Mouse (Mus musculus): ENCODE measurements at regions not wholly inside any gene's neighbourhood (a gene's known extent, or its start where the extent isn't known, plus 50 kb on each side); places are given as distances from the start of the nearest gene placed in this dataset.

- no peak overlapping the region for H3K27ac ChIP-seq (ENCODE audit: low read length)
- no peaks in the 10 kb centered on the region for H3K27me3 ChIP-seq (ENCODE audit: control insufficient read depth, insufficient read depth, low read length)
- H3K4me1 ChIP-seq (ENCODE audit: control insufficient read depth, insufficient read depth, low read length), result no peaks in the 10 kb centered on the region
- no peaks in the 10 kb centered on the region for H3K36me3 ChIP-seq (ENCODE audit: control insufficient read depth, insufficient read depth)
- H3K4me3 ChIP-seq (ENCODE audit: low read length), result no peak overlapping the region
- no peak for ATAC-seq (replicated peaks; ENCODE audit: extremely low read depth, insufficient read depth, low FRiP score)
- WGBS, result 72% methylated on average over 5 of the region's 5 CpGs
- no peaks in the 10 kb centered on the region for H3K9me3 ChIP-seq (replicated peaks; ENCODE audit: control insufficient read depth, low read length)
- H3K9ac ChIP-seq (ENCODE audit: low read length), result no peak overlapping the region
- no peak overlapping the region for H3K4me2 ChIP-seq (ENCODE audit: low read depth, low read length)
Observed at GRCm38 (mm10) chr17:44398231-44398630, 209.8 kb downstream of the Clic5 start.

GRCm38 (mm10) chr17:44404923-44405322 lies 216.5 kb downstream of the Clic5 start:
- ATAC-seq (replicated peaks; ENCODE audit: extremely low read depth, insufficient read depth, low FRiP score), result no peak
- Histone ChIP-seq H3K9ac (ENCODE audit: low read length) (no peak overlapping the region), H3K36me3 (ENCODE audit: control insufficient read depth, insufficient read depth) (no peaks in the 10 kb centered on the region), H3K4me2 (ENCODE audit: low read depth, low read length) (no peak overlapping the region), H3K4me3 (ENCODE audit: low read length) (no peak overlapping the region), H3K9me3 (replicated peaks; ENCODE audit: control insufficient read depth, low read length) (no peaks in the 10 kb centered on the region), H3K4me1 (ENCODE audit: control insufficient read depth, insufficient read depth, low read length) (no peaks in the 10 kb centered on the region), H3K27ac (ENCODE audit: low read length) (no peak overlapping the region), H3K27me3 (ENCODE audit: control insufficient read depth, insufficient read depth, low read length) (no peaks in the 10 kb centered on the region)
- WGBS, result 83% methylated on average over 6 of the region's 6 CpGs

GRCm38 (mm10) chr17:44410961-44411360 lies 222.6 kb downstream of the Clic5 start:
- Histone ChIP-seq H3K4me2 (ENCODE audit: low read depth, low read length) (no peak overlapping the region), H3K36me3 (ENCODE audit: control insufficient read depth, insufficient read depth) (no peaks in the 10 kb centered on the region), H3K4me1 (ENCODE audit: control insufficient read depth, insufficient read depth, low read length) (no peaks in the 10 kb centered on the region), H3K4me3 (ENCODE audit: low read length) (no peak overlapping the region), H3K27me3 (ENCODE audit: control insufficient read depth, insufficient read depth, low read length) (no peaks in the 10 kb centered on the region), H3K27ac (ENCODE audit: low read length) (no peak overlapping the region), H3K9me3 (replicated peaks; ENCODE audit: control insufficient read depth, low read length) (peaks cover 3% of the 10 kb centered on the region; the same call in 1 of the 2 replicates), H3K9ac (ENCODE audit: low read length) (no peak overlapping the region)
- WGBS, result 76% methylated on average over 2 of the region's 2 CpGs
- no peak for ATAC-seq (replicated peaks; ENCODE audit: extremely low read depth, insufficient read depth, low FRiP score)

GRCm38 (mm10) chr17:44418676-44419404 lies 230.5 kb downstream of the Clic5 start:
- H3K9ac ChIP-seq (ENCODE audit: low read length), result no peak overlapping the region
- H3K4me3 ChIP-seq (ENCODE audit: low read length), result no peak overlapping the region
- no peak overlapping the region for H3K27ac ChIP-seq (ENCODE audit: low read length)
- no peaks in the 10 kb centered on the region for H3K36me3 ChIP-seq (ENCODE audit: control insufficient read depth, insufficient read depth)
- ATAC-seq (replicated peaks; ENCODE audit: extremely low read depth, insufficient read depth, low FRiP score), result no peak
- 57% methylated on average over 11 of the region's 11 CpGs for WGBS
- H3K4me2 ChIP-seq (ENCODE audit: low read depth, low read length), result no peak overlapping the region
- H3K9me3 ChIP-seq (replicated peaks; ENCODE audit: control insufficient read depth, low read length), result peaks cover 6% of the 10 kb centered on the region; the same call in 1 of the 2 replicates
- H3K27me3 ChIP-seq (ENCODE audit: control insufficient read depth, insufficient read depth, low read length), result no peaks in the 10 kb centered on the region
- H3K4me1 ChIP-seq (ENCODE audit: control insufficient read depth, insufficient read depth, low read length), result 0 out of 2 replicates have a peak, but pooled peaks cover 5% of the 10 kb centered on the region

- Histone ChIP-seq H3K9ac (ENCODE audit: low read length) (no peak overlapping the region), H3K27me3 (ENCODE audit: control insufficient read depth, insufficient read depth, low read length) (no peaks in the 10 kb centered on the region), H3K36me3 (ENCODE audit: control insufficient read depth, insufficient read depth) (no peaks in the 10 kb centered on the region), H3K4me2 (ENCODE audit: low read depth, low read length) (no peak overlapping the region), H3K9me3 (replicated peaks; ENCODE audit: control insufficient read depth, low read length) (peaks cover 6% of the 10 kb centered on the region; the same call in 1 of the 2 replicates), H3K4me3 (ENCODE audit: low read length) (no peak overlapping the region), H3K27ac (ENCODE audit: low read length) (no peak overlapping the region), H3K4me1 (ENCODE audit: control insufficient read depth, insufficient read depth, low read length) (0 out of 2 replicates have a peak, but pooled peaks cover 5% of the 10 kb centered on the region)
- WGBS, result 88% methylated on average over 7 of the region's 7 CpGs
- no peak for ATAC-seq (replicated peaks; ENCODE audit: extremely low read depth, insufficient read depth, low FRiP score)
Observed at GRCm38 (mm10) chr17:44419405-44419729, 231.0 kb downstream of the Clic5 start.

- Histone ChIP-seq H3K4me1 (ENCODE audit: control insufficient read depth, insufficient read depth, low read length) (0 out of 2 replicates have a peak, but pooled peaks cover 5% of the 10 kb centered on the region), H3K4me3 (ENCODE audit: low read length) (no peak overlapping the region), H3K27me3 (ENCODE audit: control insufficient read depth, insufficient read depth, low read length) (no peaks in the 10 kb centered on the region), H3K4me2 (ENCODE audit: low read depth, low read length) (no peak overlapping the region), H3K9ac (ENCODE audit: low read length) (no peak overlapping the region), H3K36me3 (ENCODE audit: control insufficient read depth, insufficient read depth) (no peaks in the 10 kb centered on the region), H3K27ac (ENCODE audit: low read length) (no peak overlapping the region), H3K9me3 (replicated peaks; ENCODE audit: control insufficient read depth, low read length) (peaks cover 6% of the 10 kb centered on the region; the same call in 1 of the 2 replicates)
- no peak for ATAC-seq (replicated peaks; ENCODE audit: extremely low read depth, insufficient read depth, low FRiP score)
- 76% methylated on average over 9 of the region's 9 CpGs for WGBS
Observed at GRCm38 (mm10) chr17:44420098-44421070, 232.0 kb downstream of the Clic5 start.

- Histone ChIP-seq H3K9me3 (replicated peaks; ENCODE audit: control insufficient read depth, low read length) (no peaks in the 10 kb centered on the region), H3K9ac (ENCODE audit: low read length) (no peak overlapping the region), H3K27me3 (ENCODE audit: control insufficient read depth, insufficient read depth, low read length) (no peaks in the 10 kb centered on the region), H3K4me2 (ENCODE audit: low read depth, low read length) (no peak overlapping the region), H3K27ac (ENCODE audit: low read length) (no peak overlapping the region), H3K4me3 (ENCODE audit: low read length) (no peak overlapping the region), H3K4me1 (ENCODE audit: control insufficient read depth, insufficient read depth, low read length) (0 out of 2 replicates have a peak, but pooled peaks cover 5% of the 10 kb centered on the region), H3K36me3 (ENCODE audit: control insufficient read depth, insufficient read depth) (no peaks in the 10 kb centered on the region)
- WGBS, result 78% methylated on average over 2 of the region's 2 CpGs
- no peak for ATAC-seq (replicated peaks; ENCODE audit: extremely low read depth, insufficient read depth, low FRiP score)
Observed at GRCm38 (mm10) chr17:44422161-44422560, 233.8 kb downstream of the Clic5 start.

- H3K36me3 ChIP-seq (ENCODE audit: control insufficient read depth, insufficient read depth), result no peaks in the 10 kb centered on the region
- H3K27ac ChIP-seq (ENCODE audit: low read length), result no peak overlapping the region
- no peak overlapping the region for H3K4me3 ChIP-seq (ENCODE audit: low read length)
- no peak for ATAC-seq (replicated peaks; ENCODE audit: extremely low read depth, insufficient read depth, low FRiP score)
- no peak overlapping the region for H3K4me2 ChIP-seq (ENCODE audit: low read depth, low read length)
- no peaks in the 10 kb centered on the region for H3K27me3 ChIP-seq (ENCODE audit: control insufficient read depth, insufficient read depth, low read length)
- 0 out of 2 replicates have a peak, but pooled peaks cover 5% of the 10 kb centered on the region for H3K4me1 ChIP-seq (ENCODE audit: control insufficient read depth, insufficient read depth, low read length)
- no peaks in the 10 kb centered on the region for H3K9me3 ChIP-seq (replicated peaks; ENCODE audit: control insufficient read depth, low read length)
- WGBS, result 79% methylated on average over 5 of the region's 5 CpGs
- no peak overlapping the region for H3K9ac ChIP-seq (ENCODE audit: low read length)
Observed at GRCm38 (mm10) chr17:44422865-44423264, 234.5 kb downstream of the Clic5 start.

Measured in heart, embryonic 16.5 days (tissue).